In genomic region chr14:118473831-118474193, GRCm38 (mm10) we compare ENCODE assay signal across 9 mouse cellular contexts.
DNase-seq lines count a peak whose midpoint lies in the region; ATAC-seq and TF ChIP-seq lines count a peak whose summit lies in the region.
"Had no signal": no experiment of that assay in that cellular context is flagged by ENCODE, and none has a peak within 500 bp of the region (broad histone marks: within the 10 kb centered on the region; RNA-seq: fewer than 3 reads in every experiment).

No protein-coding gene starts in this region.

- ATAC-seq in megakaryocyte progenitor cell, adult 5-6 weeks (replicated peaks; ENCODE audit: poor library complexity): peak; percentile 63

- intact Hi-C loops in heart, postnatal 25 days (cut with DNase I): no loop called here

- no peaks in the 10 kb centered on the region for H3K4me1 ChIP-seq in small intestine, adult 2 months (ENCODE audit: control insufficient read depth, insufficient read depth, insufficient read length, low read length)

- peak; percentile 91 for DNase-seq in heart, adult 11 months
- no peak for DNase-seq in heart, postnatal 25 days (ENCODE audit: low spot score)
- peak; percentile 88 for DNase-seq in brain, embryonic 14.5 days (ENCODE audit: low read depth)
- DNase-seq in frontal cortex, postnatal 25 days (ENCODE audit: low spot score in 2 of 2): peak; percentile 4 to 13
- peak; percentile 63 to 71 for DNase-seq in layer of hippocampus, postnatal 10 days (ENCODE audit: low spot score in 2 of 2)
- no peak for DNase-seq in B cell, adult 2 months

- TF ChIP-seq CTCF in brain, embryonic 14.5 days (IDR thresholded peaks at IDR 0.05; ENCODE audit: borderline replicate concordance, extremely low read depth, insufficient read depth, insufficient read length): no peak
- no peak for TF ChIP-seq CTCF in small intestine, adult 2 months (IDR thresholded peaks at IDR 0.05; ENCODE audit: extremely low read depth, insufficient read length, insufficient replicate concordance, low read depth, low read length)

- H3K36me3 ChIP-seq in small intestine, adult 2 months (ENCODE audit: control insufficient read depth, insufficient read depth, low read length): no peaks in the 10 kb centered on the region
- H3K36me3 ChIP-seq: G1E had no signal

- no peak overlapping the region for H3K27ac ChIP-seq in small intestine, adult 2 months (ENCODE audit: insufficient read depth, low read depth, low read length)

- no peak for TF ChIP-seq POLR2A in brain, embryonic 14.5 days (IDR thresholded peaks at IDR 0.05; ENCODE audit: borderline replicate concordance, extremely low read depth, insufficient read depth, insufficient read length, poor library complexity, severe bottlenecking)
- no peak for TF ChIP-seq POLR2A in small intestine, adult 2 months (IDR thresholded peaks at IDR 0.05; ENCODE audit: low read depth, low read length)

- no peaks in the 10 kb centered on the region; the same call in none of the 2 replicates for H3K27me3 ChIP-seq in small intestine, adult 2 months (ENCODE audit: control insufficient read depth, insufficient read depth, low read length)

- H3K4me3 ChIP-seq in small intestine, adult 2 months (ENCODE audit: low read depth, low read length): peak overlapping the region; percentile 38

- WGBS in small intestine, adult 2 months: 0% methylated on average over 37 of the region's 37 CpGs

Comparison
In these comparisons a context has a peak if more than half of its experiments do, and no peak if none do; other contexts are left out.
1. DNase-seq: peak in heart, adult 11 months (single experiment), brain, embryonic 14.5 days (single experiment), frontal cortex, postnatal 25 days (2 of 2) and layer of hippocampus, postnatal 10 days (2 of 2); none in heart, postnatal 25 days (single experiment) and B cell, adult 2 months (0 of 2).